Mouse (Mus musculus) embryo, embryonic 10.5 days (tissue): ENCODE measurements at regions not wholly inside any gene's neighbourhood (a gene's known extent, or its start where the extent isn't known, plus 50 kb on each side); places are given as distances from the start of the nearest gene placed in this dataset.

ENCODE experiments used
- DNase-seq: peaks from one replicate; pipeline ENCODE4 v3.0.0-alpha.2; 2015; ENCODE audit warnings: low spot score

DNA sequence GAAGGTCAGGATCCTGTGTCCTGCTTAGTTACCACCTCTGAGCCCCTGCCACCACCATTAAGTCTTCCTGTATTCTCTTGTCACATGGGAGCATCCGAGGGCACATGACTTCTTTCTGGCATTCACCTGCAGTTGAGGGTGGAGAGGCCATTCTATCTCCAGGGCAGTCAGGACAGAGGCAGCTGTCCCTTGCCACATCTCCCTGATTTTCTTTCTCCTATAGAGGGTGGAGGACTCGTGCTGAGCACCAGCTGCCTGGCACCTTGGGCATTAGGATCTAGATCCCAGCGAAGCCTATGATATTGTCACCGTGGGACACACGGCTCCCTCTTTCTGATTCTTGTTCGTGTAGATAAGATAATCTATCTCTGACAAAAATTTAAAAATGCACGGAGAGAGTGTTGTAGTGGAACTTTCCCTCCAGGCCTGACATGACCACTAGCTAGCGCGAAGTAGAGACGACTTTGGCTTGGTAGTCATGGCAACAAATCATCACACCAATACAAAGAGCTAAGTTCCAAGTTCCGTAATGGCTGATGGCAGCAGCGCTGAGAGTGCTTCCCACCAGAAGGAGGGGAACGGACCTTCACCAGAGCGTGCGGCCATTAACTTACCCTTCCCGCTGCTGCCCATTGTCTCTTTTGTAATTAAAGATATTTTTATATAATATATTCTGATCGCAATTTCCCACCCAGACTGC, 137.7 kb downstream of the Ipmk start:
- DNase-seq = peak; percentile 34

DNA sequence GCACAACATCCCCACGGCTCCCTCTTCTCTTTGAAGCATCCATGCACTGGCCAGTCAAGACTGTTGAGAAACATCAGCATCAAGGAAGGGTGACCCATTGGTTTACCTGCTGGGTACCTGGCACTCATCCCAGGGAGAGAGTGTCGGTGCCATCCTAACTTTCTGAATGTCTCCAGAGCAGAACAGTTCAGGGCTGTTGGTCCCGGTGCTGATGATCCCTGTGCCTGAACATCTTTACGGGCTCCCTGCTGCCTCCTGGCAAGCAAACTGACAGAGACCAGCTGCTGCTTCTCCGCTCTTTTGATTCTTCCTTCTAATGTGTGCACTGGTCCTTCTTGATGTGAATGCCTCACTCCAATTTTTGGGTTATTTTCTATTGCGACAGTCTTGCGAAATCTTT, 142.2 kb downstream of the Ipmk start:
- no peak for DNase-seq

DNA sequence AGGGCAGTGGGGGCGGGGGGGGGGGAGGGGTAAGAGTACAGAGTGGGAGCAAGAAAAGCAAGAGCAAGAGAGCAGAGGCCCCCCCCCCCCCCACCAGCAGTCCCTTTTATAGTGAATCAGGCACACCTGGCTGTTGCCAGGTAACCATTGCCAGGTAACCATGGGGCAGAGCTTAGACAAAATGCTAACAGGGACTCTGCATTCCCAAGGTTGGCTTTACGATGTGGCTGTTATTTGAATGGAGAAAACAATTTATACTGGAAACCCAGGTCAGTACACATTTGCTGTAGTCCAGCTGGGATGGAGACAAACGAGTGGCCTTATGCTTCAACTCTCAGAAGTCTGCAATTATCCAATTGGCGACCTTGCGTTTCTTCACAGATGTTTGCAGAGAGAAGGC, 154.5 kb downstream of the Ipmk start:
- DNase-seq = no peak

DNA sequence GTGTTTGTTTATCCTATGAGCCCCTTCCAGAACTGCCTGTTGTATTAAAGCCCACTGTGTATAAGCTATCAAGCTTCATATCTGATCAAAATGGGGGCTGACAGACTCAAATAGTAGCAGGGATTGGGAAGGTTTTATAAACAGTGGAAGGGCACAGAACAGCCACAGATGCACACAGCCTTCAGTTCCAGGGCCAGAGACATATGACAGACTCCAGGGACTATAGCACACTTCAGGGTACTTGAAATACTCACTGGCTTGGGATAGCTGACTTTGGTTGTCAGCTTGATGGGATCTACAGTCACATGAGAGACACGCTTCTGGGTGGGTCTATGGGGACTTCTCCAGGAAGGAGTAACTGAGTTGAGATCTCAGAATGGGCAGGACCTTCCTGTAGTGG, 156.7 kb downstream of the Ipmk start:
- DNase-seq = no peak

DNA sequence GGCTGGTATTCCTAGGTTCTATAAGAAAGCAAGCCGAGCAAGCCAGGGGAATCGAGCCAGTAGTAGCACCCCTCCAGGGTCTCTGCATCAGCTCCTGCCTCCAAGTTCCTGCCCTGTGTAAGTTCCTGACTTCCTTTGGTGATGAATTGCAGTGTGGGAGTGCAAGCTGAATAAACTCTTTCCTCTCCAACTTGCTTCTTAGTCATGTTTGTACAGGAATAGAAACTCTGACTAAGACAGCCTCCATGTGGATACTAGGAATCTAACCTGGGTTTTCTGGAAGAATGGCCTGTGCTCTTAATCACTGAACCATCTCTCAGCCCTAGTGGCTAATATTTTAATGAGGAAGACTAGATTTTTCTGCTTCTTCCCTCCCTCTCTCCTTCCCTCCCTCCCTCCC, 177.7 kb downstream of the Ipmk start:
- no peak for DNase-seq

DNA sequence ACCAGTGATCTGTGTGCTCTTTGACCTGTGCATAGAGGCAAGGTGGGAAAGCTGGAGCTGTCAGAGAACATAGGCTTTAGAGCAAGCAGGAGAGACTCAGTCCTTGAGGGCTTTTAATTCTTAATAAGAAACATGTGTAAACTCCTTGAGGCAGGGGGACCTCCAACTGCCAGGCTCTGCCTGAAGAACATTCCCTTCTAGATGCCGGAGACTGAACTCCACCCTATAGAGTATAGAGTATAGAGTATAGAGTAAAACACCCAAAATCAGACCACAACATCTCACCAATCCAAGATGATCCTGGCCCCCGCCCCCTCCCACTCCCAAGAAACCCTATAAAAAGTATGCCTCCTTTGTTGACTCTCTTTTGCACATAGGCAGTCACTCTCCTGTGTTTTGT, 186.2 kb downstream of the Ipmk start:
- DNase-seq = no peak

DNA sequence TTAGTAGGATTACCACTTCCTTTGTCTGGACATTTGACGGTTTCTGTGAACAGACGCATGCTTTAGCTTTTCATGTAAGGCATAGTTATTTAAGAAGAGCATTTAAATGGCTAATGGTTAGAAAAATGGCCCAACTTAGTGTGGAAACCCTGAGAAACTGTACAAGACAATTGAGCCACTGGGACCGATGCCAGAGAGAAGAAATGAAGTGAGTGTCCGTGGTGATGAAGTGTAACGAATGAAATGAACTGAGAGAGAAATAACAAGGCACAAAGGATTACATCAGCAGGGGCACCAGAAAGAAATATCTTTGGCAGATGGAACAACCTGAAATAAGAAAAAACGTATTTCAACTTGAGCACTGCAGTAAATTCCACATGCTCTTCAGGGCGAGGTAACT, 197.9 kb downstream of the Ipmk start:
- DNase-seq = no peak

DNA sequence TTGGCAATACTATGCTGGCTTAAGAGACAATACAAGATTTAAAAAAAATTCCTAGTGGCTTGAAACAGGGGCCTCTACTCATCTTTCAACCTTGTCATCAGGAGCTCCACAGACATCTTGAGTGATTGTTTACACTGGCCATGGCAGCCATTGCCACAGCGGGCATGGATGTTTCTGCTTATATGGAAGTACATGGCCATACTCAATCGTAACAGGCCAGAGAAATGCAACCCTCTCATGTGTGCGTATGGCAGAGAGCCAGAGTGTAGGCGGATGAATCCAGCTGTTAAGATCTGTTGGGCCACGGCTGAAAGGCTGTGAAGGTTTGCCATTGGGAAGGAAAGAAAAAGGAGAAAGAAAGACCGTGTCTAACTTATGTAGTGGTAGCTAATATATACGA, 198.9 kb downstream of the Ipmk start:
- DNase-seq = no peak

DNA sequence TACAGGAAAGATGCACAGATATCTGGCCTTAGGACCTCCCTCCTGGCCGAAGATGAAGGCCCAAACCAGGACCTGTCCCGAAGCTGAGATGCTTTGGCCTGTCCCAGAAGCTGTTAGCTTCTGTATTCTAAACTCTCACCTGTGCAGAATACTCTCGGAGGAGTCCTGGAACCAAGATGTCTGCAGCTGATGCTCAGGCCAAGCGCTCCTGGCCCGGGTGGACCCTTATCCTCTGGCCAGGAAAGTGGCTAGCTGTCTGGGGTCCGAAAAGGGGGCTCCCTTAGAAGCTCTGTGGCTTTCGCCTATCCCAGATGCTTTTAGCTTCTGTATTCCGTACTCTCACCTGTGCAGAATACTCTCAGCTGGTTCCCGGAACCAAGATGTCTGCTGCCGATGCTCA, 236.2 kb downstream of the Ipmk start:
- no peak for DNase-seq

DNA sequence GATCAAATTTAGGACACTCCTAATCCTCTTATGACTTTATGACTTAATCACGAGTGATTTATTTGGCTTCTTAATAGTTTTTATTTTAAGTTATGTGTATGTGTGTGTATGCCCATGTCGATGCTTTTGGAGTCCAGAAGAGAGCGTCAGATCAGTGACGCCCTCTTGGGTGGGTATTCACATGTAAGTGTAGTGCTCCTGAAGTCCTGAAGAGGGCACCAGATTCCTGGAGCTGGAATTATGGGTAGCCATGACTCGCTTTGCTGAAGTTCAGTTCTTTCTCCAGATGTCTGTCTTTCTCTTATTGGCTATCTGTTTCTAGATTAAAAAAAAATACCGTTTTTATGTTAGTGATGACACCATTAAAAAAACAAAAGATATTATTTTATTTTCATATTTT, 251.0 kb downstream of the Ipmk start:
- no peak for DNase-seq

DNA sequence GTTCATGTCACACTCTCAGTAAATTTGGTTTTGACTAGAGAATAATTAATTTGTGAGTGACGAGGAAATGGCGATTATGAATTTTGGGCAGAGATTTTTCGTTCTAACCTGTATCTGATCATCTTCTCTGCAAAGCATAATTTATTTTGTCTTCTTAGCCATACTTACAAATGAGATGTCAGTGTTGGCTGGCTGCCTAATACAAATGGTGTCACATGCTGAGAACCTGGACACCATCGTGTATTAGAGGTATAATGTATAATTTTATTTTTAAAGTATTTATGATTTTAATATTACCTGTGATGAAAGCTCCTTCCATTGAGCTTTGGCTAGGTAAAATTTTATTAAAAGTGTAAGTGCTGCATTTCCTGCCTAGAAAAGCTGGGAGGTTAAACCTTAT, 266.2 kb downstream of the Ipmk start:
- DNase-seq = no peak

DNA sequence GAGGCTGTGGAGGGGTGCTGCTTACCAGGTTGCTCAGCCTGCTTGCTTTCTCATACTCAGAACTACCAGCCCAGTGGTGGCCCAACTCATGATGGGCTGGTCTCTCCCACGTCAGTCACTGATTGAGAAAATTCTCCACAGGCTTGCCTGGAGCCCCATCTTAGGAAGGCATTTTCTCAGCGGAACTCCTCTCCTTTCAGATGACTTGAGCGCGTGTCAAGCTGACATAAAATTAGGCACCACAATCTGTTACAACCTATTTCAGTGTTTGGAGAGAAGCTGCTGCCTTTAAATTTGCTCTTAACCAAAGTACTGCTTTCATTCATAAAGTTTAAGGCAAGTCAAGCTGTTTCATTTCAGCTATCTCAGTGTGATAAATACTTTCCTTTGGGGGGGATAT, 269.6 kb downstream of the Ipmk start:
- no peak for DNase-seq

DNA sequence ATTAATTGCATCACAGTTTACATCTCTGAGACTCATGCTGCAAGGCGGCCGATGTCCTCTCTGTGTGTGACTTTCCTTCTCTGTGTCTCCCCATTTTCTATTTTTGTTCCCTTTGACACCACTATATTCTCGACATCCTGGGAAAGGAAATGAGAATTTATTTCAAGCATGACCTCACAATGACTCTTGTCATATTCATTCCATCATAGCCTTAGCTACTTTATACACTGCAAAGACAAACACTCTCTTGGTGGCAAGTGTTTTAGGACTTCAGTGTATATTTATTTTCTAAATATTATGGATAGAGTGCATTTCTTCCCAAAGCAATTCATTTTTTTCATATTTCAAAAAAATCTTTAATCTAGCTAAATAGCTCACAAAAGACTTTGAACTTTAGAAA, 298.5 kb downstream of the Ipmk start:
- no peak for DNase-seq

DNA sequence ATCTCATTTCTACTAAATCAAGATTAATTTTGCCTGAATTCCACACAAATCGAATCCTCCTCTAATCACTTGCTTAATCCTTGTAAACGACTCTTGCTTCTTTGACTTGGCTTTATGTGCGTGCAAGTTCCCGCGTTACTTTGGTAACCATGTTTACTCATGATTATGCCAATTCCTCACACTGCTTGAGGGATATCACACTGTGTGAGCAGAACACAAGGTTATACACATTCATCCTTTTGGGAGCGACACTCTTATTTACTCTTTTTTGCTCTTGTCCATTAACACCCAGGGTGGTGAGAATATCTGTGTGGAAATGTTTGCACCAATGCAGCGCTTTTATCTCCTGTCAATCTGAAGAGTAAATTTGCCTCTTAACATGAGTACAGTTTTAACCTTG, 310.0 kb downstream of the Ipmk start:
- no peak for DNase-seq

DNA sequence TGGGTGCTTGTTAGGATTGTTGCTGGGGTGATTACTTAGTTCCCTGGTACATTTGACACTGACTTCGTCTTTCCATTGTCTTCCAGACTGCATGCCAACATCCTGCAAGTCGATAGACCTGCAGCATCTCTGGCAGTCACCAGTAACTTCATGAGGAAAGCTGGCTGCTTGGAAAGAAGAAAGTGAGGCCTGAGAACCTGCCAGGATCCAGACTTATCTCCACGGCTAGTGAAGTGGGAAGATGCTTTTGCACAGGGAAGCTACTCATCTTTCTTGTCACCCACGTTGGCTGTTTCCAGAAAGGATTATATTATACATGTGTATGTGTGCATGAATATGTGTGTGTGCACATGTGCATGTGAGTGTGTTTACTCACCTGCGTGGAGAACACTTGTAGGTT, 316.0 kb downstream of the Ipmk start:
- DNase-seq = no peak

DNA sequence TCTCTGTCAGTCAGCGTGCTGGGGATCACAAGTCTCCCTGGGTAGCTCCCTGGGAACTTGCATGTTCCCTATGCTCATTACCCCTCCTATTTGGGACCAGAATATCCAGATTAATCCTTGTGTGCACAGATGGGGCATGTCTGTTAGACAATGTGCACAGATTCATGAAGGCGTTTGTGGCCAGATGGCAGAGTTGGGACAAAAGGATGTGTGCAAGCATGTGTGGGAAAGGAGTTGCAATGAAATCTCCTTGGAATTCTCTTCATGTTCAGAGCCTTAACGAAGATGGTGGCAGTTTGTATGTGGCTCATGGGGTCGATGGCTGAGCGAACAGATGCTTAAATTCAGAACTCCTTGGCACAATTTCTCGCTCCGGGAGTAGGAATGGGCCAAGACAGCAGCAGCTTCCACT, 319.6 kb downstream of the Ipmk start:
- no peak for DNase-seq

DNA sequence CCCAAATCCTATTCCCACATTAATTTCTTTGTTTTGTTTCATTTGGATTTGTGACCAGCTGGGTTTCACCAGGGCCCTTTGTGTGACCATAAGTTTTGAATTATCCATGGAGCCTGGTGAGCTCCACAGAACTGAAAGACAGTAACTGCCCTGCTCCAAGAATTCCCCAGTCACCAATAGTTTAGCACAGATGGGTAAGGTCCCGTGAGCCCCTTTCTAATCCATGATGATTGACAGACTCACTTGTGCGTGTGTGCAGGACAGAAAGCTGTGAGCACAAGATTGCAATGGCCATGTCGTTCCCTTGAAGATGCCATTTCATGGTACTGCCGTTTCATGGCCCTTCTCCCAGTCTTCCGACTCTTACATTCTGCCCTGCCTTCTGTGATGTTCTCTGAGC, 331.7 kb downstream of the Ipmk start:
- no peak for DNase-seq

DNA sequence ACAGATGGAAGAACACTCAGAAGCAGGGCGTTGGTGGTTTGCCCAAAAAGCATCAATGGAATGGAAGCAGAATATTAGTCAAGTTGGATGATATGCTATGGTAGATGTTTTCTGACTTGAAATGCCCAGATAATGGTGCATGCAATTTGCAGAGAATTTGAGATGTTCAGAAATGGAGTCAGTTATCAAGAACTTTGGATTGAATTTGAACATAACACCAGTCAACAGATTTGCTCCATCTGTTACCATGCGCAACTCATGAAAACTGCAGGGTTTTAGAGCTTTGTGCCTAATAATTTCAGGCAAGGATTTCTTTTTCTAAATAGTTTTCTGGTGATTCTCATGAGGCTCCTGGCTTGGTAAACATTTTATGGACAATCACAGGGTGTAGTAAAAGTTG, 365.9 kb downstream of the Ipmk start:
- DNase-seq = no peak

DNA sequence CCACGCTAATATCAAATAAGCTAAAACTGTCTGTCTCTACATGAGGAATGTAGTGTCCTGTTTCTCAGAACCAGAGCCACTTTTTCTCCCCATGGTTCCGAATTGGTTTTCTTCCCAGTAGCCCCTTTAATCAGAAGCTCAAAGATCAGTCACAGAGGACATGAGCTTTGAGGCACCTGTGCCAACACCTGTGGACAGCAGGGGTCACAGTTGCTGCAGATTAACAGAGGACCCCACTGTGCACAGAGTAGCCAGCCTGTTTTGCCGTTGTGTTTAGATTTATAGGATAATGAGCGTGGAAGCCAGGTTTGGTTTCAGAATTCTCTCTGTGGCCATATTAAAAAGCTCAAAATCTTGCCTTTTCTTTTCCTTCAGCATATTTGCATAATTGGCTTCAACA, 380.2 kb downstream of the Ipmk start:
- DNase-seq = no peak

DNA sequence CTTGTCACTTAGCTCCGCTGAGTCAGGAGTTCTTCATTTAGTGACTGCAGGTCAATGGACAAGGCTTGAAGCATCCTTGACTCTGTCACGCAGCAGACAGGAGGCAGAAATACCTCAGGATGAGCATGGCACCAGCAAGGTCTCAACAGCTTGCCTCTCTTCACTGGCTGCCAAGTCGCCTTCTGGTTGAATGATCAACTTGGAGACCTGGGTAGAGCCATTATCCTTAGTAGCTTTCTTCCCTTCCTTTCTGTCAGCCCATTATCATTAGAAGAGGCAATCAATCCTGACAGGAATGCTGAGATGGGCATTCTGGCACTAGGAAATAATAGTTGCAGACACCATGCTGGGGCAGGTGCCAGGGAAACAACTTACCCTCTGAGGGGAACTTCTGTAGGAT, 386.3 kb downstream of the Ipmk start:
- DNase-seq = no peak

DNA sequence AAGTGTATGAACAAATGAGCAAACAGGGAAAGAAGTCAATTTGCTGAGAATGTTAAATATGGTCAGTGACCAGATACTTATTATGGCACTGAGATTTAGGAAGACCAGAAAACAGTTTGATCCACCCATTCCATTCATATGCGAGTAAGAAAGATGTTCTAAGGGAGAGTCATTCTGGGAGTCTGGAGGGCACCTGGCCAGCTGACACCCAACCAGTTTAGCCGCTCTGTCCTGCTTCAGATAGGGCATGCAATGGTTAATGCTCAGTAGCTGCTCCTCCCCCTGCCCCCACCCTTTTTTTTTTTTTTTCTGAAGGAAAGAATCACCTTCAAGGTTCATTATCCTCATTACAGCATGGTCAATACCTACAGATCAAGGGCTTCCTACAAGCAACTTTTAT, 386.9 kb downstream of the Ipmk start:
- no peak for DNase-seq

DNA sequence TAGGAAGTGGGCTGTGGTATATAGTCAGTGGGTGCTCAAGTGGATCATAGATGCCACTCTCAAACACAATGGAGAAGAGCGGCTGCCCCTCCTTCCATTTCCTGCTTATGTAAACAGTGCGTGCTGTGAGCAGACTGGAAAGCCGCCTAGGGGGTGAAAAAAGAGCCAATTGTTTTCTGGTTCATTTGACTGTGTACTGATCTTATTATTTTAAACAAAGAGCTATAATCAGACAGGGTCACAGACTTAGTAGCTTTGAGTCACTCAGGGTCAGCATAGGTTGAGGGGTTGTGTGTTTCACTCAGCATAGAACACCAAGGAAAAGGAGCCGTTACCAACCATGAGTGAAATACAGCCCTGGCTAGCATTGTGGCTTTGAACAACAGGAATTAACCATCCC, 390.7 kb downstream of the Ipmk start:
- peak; percentile 66 for DNase-seq

DNA sequence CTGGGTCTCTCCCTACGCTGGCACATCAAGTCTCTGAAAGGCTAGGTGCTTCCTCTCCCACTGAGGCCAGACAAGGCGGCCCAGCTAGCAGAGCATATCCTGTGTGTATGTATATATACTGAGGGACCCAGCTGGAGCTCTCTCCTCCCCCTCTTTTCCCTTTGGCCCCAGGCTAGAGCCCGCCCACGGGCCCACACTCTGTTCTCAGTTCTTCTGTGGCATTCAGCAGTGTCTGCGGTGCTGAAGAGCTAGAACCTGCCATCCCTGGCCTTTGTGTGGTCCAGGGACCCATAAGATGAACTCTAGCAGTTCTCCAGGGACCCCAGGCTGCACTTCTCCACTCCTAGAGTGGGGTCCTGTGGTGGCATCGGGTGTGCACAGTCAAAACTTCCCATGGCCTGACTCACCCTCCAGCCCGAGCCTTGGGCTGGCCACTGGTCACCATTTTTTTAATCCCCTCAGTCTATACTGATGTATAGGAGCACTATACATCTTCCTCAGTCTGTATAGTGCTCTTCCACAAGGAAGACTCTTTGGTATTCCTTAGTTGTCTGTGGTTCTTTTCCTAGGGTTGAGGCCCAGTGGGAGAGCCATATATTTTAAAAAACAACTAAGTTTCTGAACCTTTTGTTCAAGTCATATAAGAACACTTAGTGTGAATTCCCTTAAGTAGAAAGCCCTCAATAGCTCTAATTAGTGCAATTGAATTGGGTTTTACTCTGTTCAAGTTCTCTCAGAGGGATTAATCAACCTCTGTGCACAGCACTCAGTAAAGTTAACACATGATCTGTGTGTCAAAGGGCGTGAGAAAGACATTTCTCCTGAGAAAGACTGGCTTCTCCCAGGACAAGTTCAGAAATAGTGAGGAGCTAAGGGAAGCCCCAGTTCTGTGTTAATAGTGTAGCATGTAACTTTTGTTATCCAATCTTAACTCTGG, 401.3 kb downstream of the Ipmk start:
- DNase-seq = peak; percentile 10

DNA sequence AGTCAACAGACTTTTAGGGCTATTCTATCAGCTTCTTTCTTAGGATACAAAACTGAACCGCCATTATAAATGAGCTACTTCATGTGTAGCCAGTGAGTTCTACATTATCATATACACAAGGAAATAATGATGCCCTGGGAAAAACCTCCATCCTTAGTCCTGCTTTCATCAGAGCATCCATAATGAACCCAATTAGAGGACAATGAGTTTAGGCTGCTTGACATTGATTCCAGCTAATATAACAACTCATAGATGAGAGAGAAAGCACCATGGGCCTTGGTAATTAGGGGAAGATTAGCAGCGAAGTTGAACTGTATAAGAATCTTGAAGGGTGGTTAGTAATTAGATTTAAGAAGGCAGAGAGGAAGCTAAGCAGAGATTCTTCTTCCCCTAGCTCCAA, 405.7 kb downstream of the Ipmk start:
- no peak for DNase-seq
